Mouse (Mus musculus) erythroblast, embryonic 14.5 days (primary cell): ENCODE measurements at regions not wholly inside any gene's neighbourhood (a gene's known extent, or its start where the extent isn't known, plus 50 kb on each side); places are given as distances from the start of the nearest gene placed in this dataset.

ENCODE experiments used
- GATA1 ChIP-seq: IDR thresholded peaks from 2 replicates; pipeline ENCODE4 v1.6.1; 2012; ENCODE audit warnings: low read length, inconsistent platforms, mixed read lengths
- TAL1 ChIP-seq: IDR thresholded peaks from 3 replicates; pipeline ENCODE4 v1.6.1; 2012; ENCODE audit warnings: low read length, inconsistent platforms, mixed read lengths

GRCm38 (mm10) chr6:117313944-117314566, 145.7 kb downstream of the Cxcl12 start:
- no peak for TF ChIP-seq TAL1
- TF ChIP-seq GATA1: no peak
